Mouse (Mus musculus) erythroblast, adult 5-6 weeks (primary cell): ENCODE measurements around the gene Coro1b. TPM values are rescaled to one million over a fixed set of nuclear protein-coding genes. Genes with fewer than 3 reads are reported as not detected.
"Not testable (repeated sequence)": the region's sequence is repeated elsewhere in the genome, so short reads cannot be mapped to it uniquely, and the experiment has no call there.

Source experiments
- ATAC-seq: replicated peaks from 2 replicates; pipeline ENCODE4 v1.8.0; 2016; ENCODE audit warnings: moderate number of reproducible peaks, mild to moderate bottlenecking, moderate TSS enrichment, inconsistent platforms; ENCODE audit not compliant: poor library complexity, low FRiP score, severe bottlenecking
- total RNA-seq, 2 experiments: library from RNA; stranded (forward) in 1 of 2; stranded (reverse) in 1 of 2; fragments of 150-400 nt in 1 of 2; fragments of 200-764, 138-1000 nt in 1 of 2; gene quantifications; 2 replicates each; pipeline versions ENCODE4 v1.2.3 to v1.2.4; 2015 to 2017; ENCODE audit warnings: low replicate concordance in 2 of 2

The Coro1b gene
- total RNA-seq, 2 experiments from 2014 or later = 22.6 to 69.6 TPM

GRCm38 (mm10) chr19:4119716-4120487, 28.5 kb upstream of the Coro1b start:
- no peak for ATAC-seq

GRCm38 (mm10) chr19:4120496-4120895, 27.9 kb upstream of the Coro1b start:
- ATAC-seq = no peak

- peak; percentile 76 for ATAC-seq
These were observed 27.2 kb upstream of the Coro1b start for GRCm38 (mm10) chr19:4121097-4121805.

- ATAC-seq = not testable (repeated sequence)
These were observed 26.5 kb upstream of the Coro1b start for GRCm38 (mm10) chr19:4121896-4122295.

GRCm38 (mm10) chr19:4122411-4123370, 25.7 kb upstream of the Coro1b start:
- ATAC-seq = no peak

GRCm38 (mm10) chr19:4124432-4124831, 24.0 kb upstream of the Coro1b start:
- no peak for ATAC-seq

GRCm38 (mm10) chr19:4125268-4125667, 23.2 kb upstream of the Coro1b start:
- not testable (repeated sequence) for ATAC-seq

GRCm38 (mm10) chr19:4125741-4126696, 22.4 kb upstream of the Coro1b start, which contains the start of gene Aip:
Gene Aip (minus strand): TSS chr19:4125858.
- ATAC-seq = peak; percentile 72

GRCm38 (mm10) chr19:4126759-4127495, 21.5 kb upstream of the Coro1b start:
- peak; percentile 14; the same call in 1 of the 2 replicates for ATAC-seq

- no peak for ATAC-seq
These were observed 19.0 kb upstream of the Coro1b start for GRCm38 (mm10) chr19:4129462-4129861.

- ATAC-seq = 0 out of 2 replicates have a peak, but pooled peaks have one; percentile 6
These were observed 18.3 kb upstream of the Coro1b start for GRCm38 (mm10) chr19:4130106-4130505.

- peak; percentile 49 for ATAC-seq
These were observed 17.3 kb upstream of the Coro1b start for GRCm38 (mm10) chr19:4131075-4131474.

- ATAC-seq = peak; percentile 53
These were observed 16.7 kb upstream of the Coro1b start for GRCm38 (mm10) chr19:4131768-4132167.

- no peak for ATAC-seq
These were observed 14.1 kb upstream of the Coro1b start for GRCm38 (mm10) chr19:4134354-4134753.

GRCm38 (mm10) chr19:4135229-4135962, 13.0 kb upstream of the Coro1b start:
- not testable (repeated sequence) for ATAC-seq

- ATAC-seq = peak; percentile 73
These were observed 12.5 kb upstream of the Coro1b start for GRCm38 (mm10) chr19:4135963-4136345.

- peak; percentile 64 for ATAC-seq
These were observed 12.0 kb upstream of the Coro1b start for GRCm38 (mm10) chr19:4136463-4136862.
